Mouse (Mus musculus) left cerebral cortex, postnatal 25 days (tissue): ENCODE measurements at regions not wholly inside any gene's neighbourhood (a gene's known extent, or its start where the extent isn't known, plus 50 kb on each side); places are given as distances from the start of the nearest gene placed in this dataset.
"Not testable (repeated sequence)": the region's sequence is repeated elsewhere in the genome, so short reads cannot be mapped to it uniquely, and the experiment has no call there.

ENCODE experiments used
- DNase-seq, 2 experiments: peaks; one replicate each; pipeline ENCODE4 v3.0.0; 2022; ENCODE audit warnings: low spot score in 2 of 2, mixed read lengths in 1 of 2
- intact Hi-C: fragments of 180-260 bp; cut with DNase I; formaldehyde crosslinking; loops from one replicate; pipeline ENCODE4 v1.15.1; 2025

GRCm38 (mm10) chr10:43670745-43671144 lies 92.7 kb downstream of the Cd24a start:
- no peak for DNase-seq
- intact Hi-C loops, result no loop called here

- no peak for DNase-seq
- intact Hi-C loops, result no loop called here
These were observed 93.7 kb downstream of the Cd24a start for GRCm38 (mm10) chr10:43671785-43672184.

GRCm38 (mm10) chr10:43672490-43672889 lies 94.4 kb downstream of the Cd24a start:
- DNase-seq, result no peak
- intact Hi-C loops, result no loop called here

- intact Hi-C loops, result no loop called here
- no peak for DNase-seq
These were observed 96.7 kb downstream of the Cd24a start for GRCm38 (mm10) chr10:43674749-43675148.

- intact Hi-C loops, DNase-seq: not testable (repeated sequence)
These were observed 97.4 kb downstream of the Cd24a start for GRCm38 (mm10) chr10:43675495-43675894.

GRCm38 (mm10) chr10:43676289-43676688 lies 98.2 kb downstream of the Cd24a start:
- no peak for DNase-seq
- intact Hi-C loops, result no loop called here

- no peak for DNase-seq
- intact Hi-C loops, result no loop called here
These were observed 106.4 kb downstream of the Cd24a start for GRCm38 (mm10) chr10:43684247-43685033.

GRCm38 (mm10) chr10:43689161-43689913 lies 111.3 kb downstream of the Cd24a start:
- intact Hi-C loops, result no loop called here
- DNase-seq, result peak in 1 of 2 experiments; percentile 49

- DNase-seq, result no peak
- intact Hi-C loops, result no loop called here
These were observed 111.8 kb downstream of the Cd24a start for GRCm38 (mm10) chr10:43689914-43690316.

- no peak for DNase-seq
- intact Hi-C loops, result no loop called here
These were observed 115.9 kb downstream of the Cd24a start for GRCm38 (mm10) chr10:43693974-43694373.

- intact Hi-C loops, result no loop called here
- DNase-seq, result no peak
These were observed 116.4 kb downstream of the Cd24a start for GRCm38 (mm10) chr10:43694508-43694907.

- intact Hi-C loops, result no loop called here
- no peak for DNase-seq
These were observed 117.4 kb downstream of the Cd24a start for GRCm38 (mm10) chr10:43695470-43695869.

- intact Hi-C loops, result no loop called here
- DNase-seq, result no peak
These were observed 119.8 kb downstream of the Cd24a start for GRCm38 (mm10) chr10:43697917-43698316.

GRCm38 (mm10) chr10:43700371-43701289 lies 122.5 kb downstream of the Cd24a start:
- intact Hi-C loops, result no loop called here
- no peak for DNase-seq

GRCm38 (mm10) chr10:43702895-43703294 lies 124.8 kb downstream of the Cd24a start:
- intact Hi-C loops, result no loop called here
- DNase-seq, result no peak

GRCm38 (mm10) chr10:43706001-43706988 lies 128.2 kb downstream of the Cd24a start:
- intact Hi-C loops, result no loop called here
- DNase-seq, result no peak

- no peak for DNase-seq
- intact Hi-C loops, result no loop called here
These were observed 128.9 kb downstream of the Cd24a start for GRCm38 (mm10) chr10:43707011-43707410.

GRCm38 (mm10) chr10:43707821-43708373 lies 129.8 kb downstream of the Cd24a start:
- intact Hi-C loops, result no loop called here

More at GRCm38 (mm10) chr10:43707821-43708373, 129.8 kb downstream of the Cd24a start:
- no peak for DNase-seq
